Mouse (Mus musculus) ES-E14 (cell line): ENCODE measurements around the gene Rnf182. TPM values are rescaled to one million over a fixed set of nuclear protein-coding genes. Genes with fewer than 3 reads are reported as not detected.

ENCODE experiments used
- DNase-seq: peaks from one replicate; pipeline ENCODE4 v3.0.0-alpha.2; 2013; ENCODE audit warnings: low read depth, low spot score
- H3K27ac ChIP-seq: 2 replicates; pipeline ENCODE4 v1.5.1; 2012; ENCODE audit warnings: low read depth, mild to moderate bottlenecking, low read length, moderate library complexity, mixed read lengths; ENCODE audit not compliant: poor library complexity, insufficient read depth, severe bottlenecking
- H3K36me3 ChIP-seq: 2 replicates; pipeline ENCODE4 v1.6.1; 2012; ENCODE audit warnings: mild to moderate bottlenecking, low read length, moderate library complexity, mixed read lengths; ENCODE audit not compliant: control insufficient read depth, poor library complexity, insufficient read depth, severe bottlenecking
- H3K4me1 ChIP-seq, 2 experiments: fragments of 150-350 bp in 1 of 2; sonication (generic) in 1 of 2; 2 replicates each; pipeline ENCODE4 v1.6.1; 2012; ENCODE audit warnings: low read length in 2 of 2, mild to moderate bottlenecking in 1 of 2, mixed read lengths in 1 of 2; ENCODE audit not compliant: control insufficient read depth in 2 of 2, insufficient read depth in 2 of 2, poor library complexity in 1 of 2
- H3K4me3 ChIP-seq, 2 experiments: fragments of 150-350 bp in 1 of 2; sonication (generic) in 1 of 2; 2 replicates each; pipeline ENCODE4 v1.5.1; 2012; ENCODE audit warnings: low read length in 2 of 2, low read depth in 1 of 2, mild to moderate bottlenecking in 1 of 2, mixed read lengths in 1 of 2; ENCODE audit not compliant: insufficient read depth in 1 of 2, poor library complexity in 1 of 2, severe bottlenecking in 1 of 2
- H3K9ac ChIP-seq: 2 replicates; pipeline ENCODE4 v1.6.1; 2012; ENCODE audit warnings: low read depth, mild to moderate bottlenecking, low read length, mixed read lengths; ENCODE audit not compliant: poor library complexity, insufficient read depth, severe bottlenecking
- H3K9me3 ChIP-seq: fragments of 150-350 bp; sonication (generic); 2 replicates; pipeline ENCODE4 v1.6.1; 2012; ENCODE audit warnings: low read depth, mild to moderate bottlenecking, low read length; ENCODE audit not compliant: control insufficient read depth, insufficient read depth
- CHD2 ChIP-seq: IDR thresholded peaks from 2 replicates; pipeline ENCODE4 v1.6.1; 2014; ENCODE audit warnings: mild to moderate bottlenecking, low read depth, low read length, inconsistent platforms
- HCFC1 ChIP-seq: IDR thresholded peaks from 2 replicates; pipeline ENCODE4 v1.6.1; 2012; ENCODE audit warnings: low read length, inconsistent platforms, borderline replicate concordance; ENCODE audit not compliant: insufficient read depth
- MAFK ChIP-seq: IDR thresholded peaks from 2 replicates; pipeline ENCODE4 v1.6.1; 2014; ENCODE audit warnings: mild to moderate bottlenecking, low read depth, low read length, inconsistent platforms; ENCODE audit not compliant: insufficient read depth
- ZC3H11A ChIP-seq: IDR thresholded peaks from 2 replicates; pipeline ENCODE4 v1.6.1; 2012; ENCODE audit warnings: low read depth, mild to moderate bottlenecking, inconsistent platforms, low read length, borderline replicate concordance
- ZNF384 ChIP-seq: IDR thresholded peaks from 2 replicates; pipeline ENCODE4 v1.6.1; 2012; ENCODE audit warnings: low read depth, low read length, inconsistent platforms
- in situ Hi-C, 2 experiments: fragments of 600-800 bp; cut with MboI; formaldehyde crosslinking; loops; one replicate each; pipeline ENCODE4 v1.15.1; 2025; ENCODE audit warnings: low sequenced_read_pairs in 2 of 2, inconsistent platforms in 1 of 2; ENCODE audit not compliant: unreplicated experiment in 2 of 2
- total RNA-seq: library from RNA; depleted of rRNA; stranded (reverse); fragments of 300-350 nt; gene quantifications from 2 replicates; pipeline ENCODE4 v1.2.3, GENCODE M21; 2012

Rnf182 gene
- total RNA-seq, 1 experiment: 0.22 TPM

GRCm38 (mm10) chr13:43629785-43630184, 14.3 kb downstream of the Rnf182 start:
- no peak overlapping the region for H3K9ac ChIP-seq
- H3K36me3 ChIP-seq: no peaks in the 10 kb centered on the region
- in situ Hi-C loops: no loop called here
- TF ChIP-seq MAFK (no peak), ZC3H11A (no peak), HCFC1 (no peak), ZNF384 (no peak), CHD2 (no peak)
- H3K9me3 ChIP-seq: no peaks in the 10 kb centered on the region
- DNase-seq: no peak
- H3K27ac ChIP-seq: no peak overlapping the region
- no peak overlapping the region for H3K4me3 ChIP-seq
- no peaks in the 10 kb centered on the region for H3K4me1 ChIP-seq

GRCm38 (mm10) chr13:43631266-43631665, 15.8 kb downstream of the Rnf182 start:
- TF ChIP-seq ZNF384: no peak
- no peak for TF ChIP-seq ZC3H11A
- no peak for TF ChIP-seq CHD2
- no peak for TF ChIP-seq MAFK
- no peak for TF ChIP-seq HCFC1
- Histone ChIP-seq H3K9ac (no peak overlapping the region), H3K36me3 (no peaks in the 10 kb centered on the region), H3K4me3 (no peak overlapping the region), H3K27ac (no peak overlapping the region), H3K9me3 (no peaks in the 10 kb centered on the region), H3K4me1 (no peaks in the 10 kb centered on the region)
- in situ Hi-C loops: no loop called here
- no peak for DNase-seq

GRCm38 (mm10) chr13:43633024-43633423, 17.5 kb downstream of the Rnf182 start:
- Histone ChIP-seq H3K27ac (no peak overlapping the region), H3K36me3 (no peaks in the 10 kb centered on the region), H3K9ac (no peak overlapping the region), H3K4me3 (no peak overlapping the region), H3K9me3 (no peaks in the 10 kb centered on the region), H3K4me1 (no peaks in the 10 kb centered on the region)
- in situ Hi-C loops: no loop called here
- no peak for DNase-seq
- TF ChIP-seq MAFK: no peak
- no peak for TF ChIP-seq HCFC1
- TF ChIP-seq ZC3H11A: no peak
- TF ChIP-seq ZNF384: no peak
- TF ChIP-seq CHD2: no peak

GRCm38 (mm10) chr13:43637720-43638119, 22.2 kb downstream of the Rnf182 start:
- Histone ChIP-seq H3K27ac (no peak overlapping the region), H3K9ac (no peak overlapping the region), H3K9me3 (no peaks in the 10 kb centered on the region), H3K4me3 (no peak overlapping the region), H3K4me1 (no peaks in the 10 kb centered on the region), H3K36me3 (no peaks in the 10 kb centered on the region)
- in situ Hi-C loops: no loop called here
- TF ChIP-seq MAFK: no peak
- DNase-seq: no peak

- no peak for TF ChIP-seq HCFC1
- no peak for TF ChIP-seq CHD2
- TF ChIP-seq MAFK: no peak
- TF ChIP-seq ZNF384: no peak
- TF ChIP-seq ZC3H11A: no peak
- no peak for DNase-seq
- H3K36me3 ChIP-seq: no peaks in the 10 kb centered on the region
- no peak overlapping the region for H3K4me3 ChIP-seq
- H3K27ac ChIP-seq: no peak overlapping the region
- no peaks in the 10 kb centered on the region for H3K9me3 ChIP-seq
- no peaks in the 10 kb centered on the region for H3K4me1 ChIP-seq
- in situ Hi-C loops: no loop called here
- no peak overlapping the region for H3K9ac ChIP-seq
Measured at GRCm38 (mm10) chr13:43644991-43645390, 29.5 kb downstream of the Rnf182 start.
